Mouse (Mus musculus) forebrain, embryonic 11.5 days (tissue): ENCODE results near the gene Mad2l1bp. TPM values are rescaled to one million over a fixed set of nuclear protein-coding genes. Genes with fewer than 3 reads are reported as not detected.

Experiments
- ATAC-seq: fragments of 200-750 bp; cut with Nextera tagmentation; replicated peaks from 2 replicates; pipeline ENCODE4 v1.8.0; 2017; ENCODE audit warnings: moderate TSS enrichment; ENCODE audit not compliant: low FRiP score
- DNase-seq: peaks from one replicate; pipeline ENCODE4 v3.0.0-alpha.2; 2017; ENCODE audit warnings: low spot score
- H3K27ac ChIP-seq: fragments of 300-500 bp; sonication (generic); 2 replicates; pipeline ENCODE4 v1.5.1; 2014; ENCODE audit warnings: low read depth, low read length
- H3K27me3 ChIP-seq: fragments of 300-500 bp; sonication (generic); 2 replicates; pipeline ENCODE4 v1.6.1; 2014; ENCODE audit warnings: mild to moderate bottlenecking, low read length, mixed read lengths; ENCODE audit not compliant: control insufficient read depth, insufficient read depth
- H3K36me3 ChIP-seq: fragments of 300-500 bp; sonication (generic); 2 replicates; pipeline ENCODE4 v1.6.1; 2014; ENCODE audit warnings: mild to moderate bottlenecking, low read length, moderate library complexity, mixed read lengths; ENCODE audit not compliant: control insufficient read depth, insufficient read depth
- H3K4me1 ChIP-seq: fragments of 300-500 bp; sonication (generic); replicated peaks from 2 replicates; pipeline ENCODE4 v1.6.1; 2014; ENCODE audit warnings: low read length, mixed read lengths; ENCODE audit not compliant: control insufficient read depth, insufficient read depth
- H3K4me2 ChIP-seq: fragments of 300-500 bp; sonication (generic); 2 replicates; pipeline ENCODE4 v1.6.1; 2014; ENCODE audit warnings: low read depth, mild to moderate bottlenecking, low read length, moderate library complexity, mixed read lengths; ENCODE audit not compliant: severe bottlenecking
- H3K4me3 ChIP-seq: fragments of 300-500 bp; sonication (generic); 2 replicates; pipeline ENCODE4 v1.5.1; 2014; ENCODE audit warnings: low read depth, low read length
- H3K9ac ChIP-seq: fragments of 300-500 bp; sonication (generic); 2 replicates; pipeline ENCODE4 v1.6.1; 2014; ENCODE audit warnings: low read length
- H3K9me3 ChIP-seq: fragments of 300-500 bp; sonication (generic); 2 replicates; pipeline ENCODE4 v1.6.1; 2016; ENCODE audit warnings: low read length, mixed read lengths; ENCODE audit not compliant: control insufficient read depth
- WGBS: fragments of 180-500 bp; shearing (Covaris S2); extraction: QIAGEN DNeasy Blood & Tissue Kit; methylation state at CpG from one replicate; pipeline ENCODE4 v1.1.7; 2014; 5-methylcytosine and 5-hydroxymethylcytosine counted together
- polyA plus RNA-seq: library from polyadenylated mRNA; unstranded; fragments of >200 nt; fragmentation: Nextera tagmentation; extraction: Ambion mirVana; gene quantifications from 2 replicates; pipeline ENCODE4 v1.2.1, GENCODE M21; 2014

Mad2l1bp gene
- polyA plus RNA-seq, 1 experiment from 2014 or later = 33.7 TPM

DNA sequence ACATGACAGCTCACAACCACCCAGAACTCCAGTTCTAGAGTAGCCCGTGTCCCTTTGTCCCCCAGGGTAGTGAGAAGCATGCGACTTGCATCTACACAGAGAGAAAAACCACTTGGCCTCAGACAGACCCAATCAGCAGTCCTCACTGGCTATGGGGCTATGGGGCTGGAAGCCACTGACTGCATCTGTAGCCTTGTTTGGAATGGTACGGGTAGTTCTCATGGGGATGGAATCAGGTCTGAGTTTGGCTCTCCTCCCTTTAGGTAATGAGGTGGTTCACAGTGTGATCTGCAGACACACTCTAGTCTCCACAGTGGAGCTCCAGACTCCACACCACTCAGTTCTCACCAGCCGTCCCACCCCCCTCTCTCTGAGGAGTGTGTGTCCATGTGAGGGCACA is 30.1 kb downstream of the Mad2l1bp start:
- H3K4me1 ChIP-seq = no peaks in the 10 kb centered on the region
- no peak overlapping the region for H3K27ac ChIP-seq
- WGBS = 90% methylated on average over 4 of the region's 4 CpGs
- DNase-seq = no peak
- no peaks in the 10 kb centered on the region for H3K9me3 ChIP-seq
- H3K4me3 ChIP-seq = no peak overlapping the region
- no peaks in the 10 kb centered on the region for H3K27me3 ChIP-seq
- no peak overlapping the region for H3K9ac ChIP-seq
- H3K36me3 ChIP-seq = peaks cover 24% of the 10 kb centered on the region
- no peak overlapping the region for H3K4me2 ChIP-seq
- no peak for ATAC-seq

DNA sequence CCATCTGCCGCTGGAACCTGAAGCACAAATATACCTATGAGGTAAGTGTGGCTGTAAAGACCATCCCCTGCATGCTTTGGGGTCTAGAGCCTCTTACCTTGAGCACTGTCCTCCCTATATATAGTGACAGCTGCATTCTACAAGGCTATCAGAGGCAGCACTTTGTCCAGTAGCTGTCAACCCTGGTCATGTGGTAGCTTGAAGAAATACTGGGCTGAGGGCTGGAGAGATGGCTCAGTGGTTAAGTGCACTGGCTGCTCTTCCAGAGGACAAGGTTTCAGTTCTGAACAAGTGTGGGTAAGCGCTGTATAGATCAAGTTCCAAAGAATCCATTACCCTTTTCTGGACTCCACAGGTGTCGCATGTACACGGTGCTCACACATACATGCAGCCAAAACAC is 30.6 kb downstream of the Mad2l1bp start:
- Histone ChIP-seq H3K4me1 (no peaks in the 10 kb centered on the region), H3K4me3 (no peak overlapping the region), H3K9me3 (no peaks in the 10 kb centered on the region), H3K9ac (no peak overlapping the region), H3K27me3 (no peaks in the 10 kb centered on the region), H3K4me2 (no peak overlapping the region), H3K27ac (no peak overlapping the region), H3K36me3 (peaks cover 24% of the 10 kb centered on the region)
- 94% methylated on average over 4 of the region's 4 CpGs for WGBS
- ATAC-seq (no peak), DNase-seq (no peak)

DNA sequence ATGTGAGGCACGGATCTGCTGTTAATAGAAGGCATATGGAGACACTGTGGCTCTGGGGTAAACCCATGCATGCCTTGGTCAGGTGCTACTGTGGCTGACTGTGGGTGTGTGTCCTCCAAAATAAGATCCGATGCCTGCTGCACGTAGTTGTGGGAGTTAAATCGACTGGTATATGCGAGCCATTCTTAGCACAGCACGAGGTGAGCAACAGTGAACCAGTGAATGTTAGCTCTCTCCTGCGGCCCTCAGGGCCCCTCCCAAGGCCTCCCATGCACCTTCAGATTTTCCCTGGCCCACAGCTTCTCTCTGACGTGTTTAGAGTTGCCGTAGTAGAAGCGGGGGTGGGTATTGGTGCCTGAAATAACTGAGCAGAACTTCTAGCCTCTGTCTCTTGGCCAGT is 33.7 kb downstream of the Mad2l1bp start:
- Histone ChIP-seq H3K4me3 (no peak overlapping the region), H3K9me3 (no peaks in the 10 kb centered on the region), H3K27me3 (no peaks in the 10 kb centered on the region), H3K4me1 (no peaks in the 10 kb centered on the region), H3K4me2 (no peak overlapping the region), H3K9ac (no peak overlapping the region), H3K36me3 (peaks cover 11% of the 10 kb centered on the region), H3K27ac (no peak overlapping the region)
- DNase-seq (no peak), ATAC-seq (no peak)
- 87% methylated on average over 10 of the region's 10 CpGs for WGBS

DNA sequence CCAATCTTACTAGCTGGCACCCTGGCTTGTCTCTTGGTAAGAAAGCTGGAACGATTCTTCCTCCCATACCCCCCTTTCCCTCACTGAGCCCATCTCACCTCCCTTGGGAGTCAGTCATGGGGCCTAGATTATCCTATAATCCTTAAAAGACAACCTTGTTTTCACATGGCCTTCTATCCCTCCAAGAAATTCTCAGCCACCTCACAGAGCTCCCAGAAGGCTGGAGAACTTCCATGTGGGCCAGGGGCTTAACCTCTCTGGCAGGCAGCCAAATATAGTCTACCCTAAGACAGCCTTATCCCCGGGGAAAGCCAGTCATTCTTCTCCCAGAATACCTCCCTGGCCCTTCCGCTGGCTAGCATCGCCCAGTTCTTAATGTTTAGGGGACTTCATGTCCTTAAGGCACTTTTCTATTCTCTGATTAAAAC is 34.9 kb downstream of the Mad2l1bp start:
- no peak overlapping the region for H3K27ac ChIP-seq
- DNase-seq = no peak

DNA sequence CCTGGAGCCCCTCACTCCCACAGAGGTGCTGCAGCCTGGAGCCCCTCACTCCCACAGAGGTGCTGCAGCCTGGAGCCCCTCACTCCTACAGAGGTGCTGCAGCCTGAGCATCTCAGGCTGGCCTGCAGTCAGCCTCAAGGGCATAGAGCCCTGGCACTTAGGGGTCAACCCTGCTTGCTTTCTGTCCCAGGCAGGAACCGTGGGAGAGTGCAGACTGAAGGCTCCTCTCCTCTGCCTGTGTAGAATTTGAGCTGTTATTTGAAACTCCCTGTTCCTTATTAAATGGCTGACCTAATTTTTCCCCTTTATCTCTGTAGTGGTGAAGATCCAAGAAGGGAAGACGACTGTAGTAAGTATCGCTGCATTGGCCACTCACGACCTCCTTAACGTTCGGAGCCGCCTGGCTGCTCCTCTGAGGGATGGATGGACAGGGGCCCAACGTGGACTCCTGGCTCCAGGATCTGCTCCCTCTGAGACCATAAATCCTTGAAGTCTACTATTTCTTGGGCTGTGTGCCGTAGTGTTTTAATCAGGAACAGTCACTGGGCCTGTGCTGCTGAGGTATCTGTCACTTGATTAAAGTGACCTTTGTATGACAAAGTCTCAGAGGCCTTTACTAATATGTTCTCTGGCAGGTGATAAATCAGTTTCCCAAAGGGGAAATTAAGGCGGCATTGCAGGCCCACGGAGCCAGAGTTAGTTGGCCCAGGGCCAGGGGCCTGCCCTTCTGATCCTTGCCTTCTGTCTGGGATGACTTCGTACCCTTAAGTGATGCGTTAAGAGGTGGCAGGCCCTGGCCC is 35.5 kb downstream of the Mad2l1bp start:
- DNase-seq (no peak), ATAC-seq (no peak)
- 88% methylated on average over 13 of the region's 13 CpGs for WGBS
- Histone ChIP-seq H3K27ac (no peak overlapping the region), H3K36me3 (peaks cover 3% of the 10 kb centered on the region; the same call in 1 of the 2 replicates), H3K4me1 (no peaks in the 10 kb centered on the region), H3K4me3 (no peak overlapping the region), H3K9ac (no peak overlapping the region), H3K27me3 (no peaks in the 10 kb centered on the region), H3K4me2 (no peak overlapping the region), H3K9me3 (no peaks in the 10 kb centered on the region)

More for the DNA sequence above, 34.9 kb downstream of the Mad2l1bp start:
- Histone ChIP-seq H3K9ac (no peak overlapping the region), H3K9me3 (no peaks in the 10 kb centered on the region), H3K4me3 (no peak overlapping the region), H3K4me1 (no peaks in the 10 kb centered on the region), H3K4me2 (no peak overlapping the region), H3K36me3 (peaks cover 4% of the 10 kb centered on the region; the same call in 1 of the 2 replicates), H3K27me3 (no peaks in the 10 kb centered on the region)
- 86% methylated on average over 4 of the region's 4 CpGs for WGBS
- ATAC-seq = no peak

DNA sequence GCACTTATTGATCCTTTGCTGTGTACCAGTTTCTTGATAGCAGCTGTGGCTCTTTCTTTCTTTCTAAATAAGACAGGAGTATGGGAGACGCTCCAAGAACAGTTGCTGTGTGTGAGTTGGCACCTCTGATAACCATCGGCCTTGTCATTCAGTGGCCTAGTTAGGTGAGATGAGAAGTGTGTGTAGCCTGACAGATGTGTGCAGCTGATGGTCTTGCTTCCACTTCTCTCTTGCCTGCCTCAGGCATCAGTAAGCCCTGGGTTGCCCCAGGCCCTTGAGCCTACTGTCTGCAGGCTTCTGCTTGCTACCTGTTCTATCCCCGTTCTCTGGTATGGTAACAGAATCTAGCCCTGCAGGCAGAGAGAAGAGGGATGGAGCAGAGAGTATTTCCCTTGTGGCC is 36.5 kb downstream of the Mad2l1bp start:
- Histone ChIP-seq H3K4me1 (no peaks in the 10 kb centered on the region; the same call in 1 of the 2 replicates), H3K4me3 (no peak overlapping the region), H3K27ac (no peak overlapping the region), H3K4me2 (no peak overlapping the region), H3K9me3 (no peaks in the 10 kb centered on the region), H3K36me3 (peaks cover 3% of the 10 kb centered on the region; the same call in 1 of the 2 replicates), H3K27me3 (no peaks in the 10 kb centered on the region), H3K9ac (no peak overlapping the region)
- DNase-seq (no peak), ATAC-seq (no peak)
- 83% methylated on average over 3 of the region's 3 CpGs for WGBS

DNA sequence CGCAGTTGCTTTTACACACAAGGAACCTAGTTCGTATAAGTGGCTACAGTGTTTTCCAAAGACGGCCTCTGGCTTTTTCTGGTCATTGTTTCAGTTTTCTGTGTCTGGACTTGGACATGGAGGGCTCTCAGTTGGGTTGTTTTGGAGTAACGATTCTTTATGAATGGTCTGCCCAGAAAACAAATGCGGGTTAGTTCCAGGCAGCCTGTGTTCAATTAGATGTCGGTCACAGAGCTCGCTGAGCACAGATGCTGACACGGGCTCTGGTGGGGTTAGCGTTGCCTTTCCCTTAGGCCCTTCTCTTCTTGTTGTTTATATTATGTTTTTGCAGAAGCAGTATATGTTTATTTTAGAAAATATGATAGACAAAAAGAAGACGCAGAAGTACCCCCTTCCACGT is 37.2 kb downstream of the Mad2l1bp start:
- DNase-seq (no peak), ATAC-seq (no peak)
- Histone ChIP-seq H3K27me3 (no peaks in the 10 kb centered on the region), H3K4me1 (no peaks in the 10 kb centered on the region; the same call in 1 of the 2 replicates), H3K4me2 (no peak overlapping the region), H3K9ac (no peak overlapping the region), H3K36me3 (peaks cover 3% of the 10 kb centered on the region; the same call in 1 of the 2 replicates), H3K27ac (no peak overlapping the region), H3K9me3 (no peaks in the 10 kb centered on the region), H3K4me3 (no peak overlapping the region)
- 75% methylated on average over 11 of the region's 11 CpGs for WGBS

DNA sequence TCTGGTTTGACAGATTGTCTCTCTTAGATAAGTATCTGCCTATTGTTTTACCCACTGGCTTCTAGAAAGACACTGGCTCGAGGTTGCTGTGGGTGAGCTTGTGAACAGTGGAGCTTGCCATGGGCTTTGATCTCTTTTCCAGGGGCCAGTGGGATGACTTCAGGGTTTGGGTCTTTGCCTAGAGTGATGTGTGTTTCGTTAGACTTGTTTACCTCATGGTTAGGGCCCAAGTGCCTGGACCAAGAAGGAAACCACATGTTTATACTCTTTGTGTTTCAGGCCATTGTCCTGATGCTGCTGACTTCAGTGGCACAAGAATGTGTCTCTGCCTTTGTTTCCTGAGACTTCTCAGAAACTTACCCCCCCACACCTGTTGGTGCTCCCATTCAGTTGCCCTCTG is 37.9 kb downstream of the Mad2l1bp start:
- Histone ChIP-seq H3K4me1 (no peaks in the 10 kb centered on the region; the same call in 1 of the 2 replicates), H3K4me3 (no peak overlapping the region), H3K36me3 (peaks cover 2% of the 10 kb centered on the region; the same call in 1 of the 2 replicates), H3K9ac (no peak overlapping the region), H3K27ac (no peak overlapping the region), H3K9me3 (no peaks in the 10 kb centered on the region), H3K27me3 (no peaks in the 10 kb centered on the region), H3K4me2 (no peak overlapping the region)
- no peak for ATAC-seq
- WGBS = 72% methylated on average over 2 of the region's 2 CpGs
- no peak for DNase-seq
